Mouse (Mus musculus) liver, postnatal 0 days (tissue): ENCODE results near the gene Xdh.

Experiments used
- CTCF ChIP-seq: sonication (generic); IDR thresholded peaks from 2 replicates; pipeline ENCODE4 v1.5.1; 2016; ENCODE audit warnings: antibody characterized with exemption, low read depth
- EP300 ChIP-seq: IDR thresholded peaks from 2 replicates; pipeline ENCODE4 v1.6.1; 2016; ENCODE audit warnings: antibody characterized with exemption, low read depth, mild to moderate bottlenecking

- TF ChIP-seq CTCF: no peak
- TF ChIP-seq EP300: no peak
Observed at GRCm38 (mm10) chr17:73875268-73875667, 74.7 kb downstream of the Xdh start.
